Mouse (Mus musculus) erythroblast, adult 5-6 weeks (primary cell): ENCODE measurements around the gene Gm14496. TPM values are rescaled to one million over a fixed set of nuclear protein-coding genes. Genes with fewer than 3 reads are reported as not detected.
"Not testable (repeated sequence)": the region's sequence is repeated elsewhere in the genome, so short reads cannot be mapped to it uniquely, and the experiment has no call there.

ENCODE experiments used
- ATAC-seq: replicated peaks from 2 replicates; pipeline ENCODE4 v1.8.0; 2016; ENCODE audit warnings: moderate number of reproducible peaks, mild to moderate bottlenecking, moderate TSS enrichment, inconsistent platforms; ENCODE audit not compliant: poor library complexity, low FRiP score, severe bottlenecking
- total RNA-seq, 2 experiments: library from RNA; stranded (forward) in 1 of 2; stranded (reverse) in 1 of 2; fragments of 150-400 nt in 1 of 2; fragments of 200-764, 138-1000 nt in 1 of 2; gene quantifications; 2 replicates each; pipeline versions ENCODE4 v1.2.3 to v1.2.4; 2015 to 2017; ENCODE audit warnings: low replicate concordance in 2 of 2

The Gm14496 gene
- 0.21 TPM in 1 of 2 replicates, not detected in the other for total RNA-seq (2015; ENCODE audit: low replicate concordance)
- 0.68 TPM in 1 of 2 replicates, not detected in the other for total RNA-seq (2017; ENCODE audit: low replicate concordance)

DNA sequence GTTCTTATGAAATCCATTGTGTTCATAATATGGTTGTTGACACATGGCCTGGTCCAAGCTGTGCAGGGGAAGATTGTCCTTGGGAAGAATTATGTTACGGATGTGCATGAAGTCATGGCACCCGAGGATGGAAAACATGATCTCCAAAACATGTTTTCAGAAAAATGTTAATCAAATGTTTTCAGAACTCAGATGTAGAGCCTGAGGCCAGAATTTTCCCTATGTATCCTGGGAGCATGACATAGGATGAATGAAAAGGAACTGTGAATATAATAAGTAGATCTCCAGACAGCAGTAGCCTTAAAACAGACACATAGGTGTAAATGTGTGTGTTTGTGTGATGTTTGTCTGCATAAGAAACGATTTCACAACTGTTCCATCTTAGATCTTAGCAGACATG is at the start of gene Gm14496:
Gene Gm14496 (plus strand): TSS at position 301 of the 400 bp plus-strand sequence.
- no peak for ATAC-seq

DNA sequence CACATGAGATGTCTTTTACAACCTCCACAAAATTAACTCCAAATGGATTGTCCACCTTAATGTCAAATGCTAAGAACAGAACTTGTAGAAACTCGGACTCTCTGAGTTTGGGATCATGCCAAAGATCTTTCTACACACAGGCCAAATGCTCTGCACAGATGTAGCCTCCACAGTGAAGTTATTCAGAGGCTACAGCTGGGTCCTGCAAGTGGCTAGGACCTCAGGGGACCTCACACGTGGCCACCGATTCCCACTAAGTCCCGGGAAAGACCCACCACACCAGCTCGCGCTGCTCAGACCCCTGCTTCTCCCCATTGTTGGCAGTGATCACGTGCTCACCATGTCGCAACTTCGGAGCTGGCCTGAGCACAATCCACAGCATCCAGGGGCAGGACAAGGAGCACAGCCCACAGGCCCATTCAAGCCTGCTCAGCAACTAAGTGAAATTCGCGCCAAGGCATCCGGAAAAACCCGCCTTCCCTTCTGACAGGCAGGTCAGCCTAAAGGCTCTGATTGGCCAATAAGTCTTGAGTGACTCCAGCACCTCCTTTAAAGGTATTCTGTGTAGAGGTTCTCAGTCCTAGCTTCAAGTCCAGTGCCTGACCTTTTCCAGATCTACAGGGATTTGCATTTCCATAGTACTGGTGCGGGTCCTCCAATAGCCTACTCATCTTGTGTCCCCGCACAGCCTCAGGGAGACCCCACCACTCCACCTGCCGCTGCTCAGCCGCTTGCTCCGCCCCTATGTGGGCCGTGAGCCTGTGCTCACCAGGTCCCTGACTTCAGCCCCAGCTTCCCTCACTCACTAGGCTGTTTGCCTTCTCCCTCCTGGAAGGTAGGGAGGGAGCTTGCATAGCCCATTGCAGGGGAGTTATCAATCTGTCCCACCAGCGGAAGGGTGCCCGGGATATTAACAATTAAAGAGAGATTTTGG is 37.9 kb upstream of the Gm14496 start:
- peak; percentile 64; the same call in 1 of the 2 replicates for ATAC-seq

DNA sequence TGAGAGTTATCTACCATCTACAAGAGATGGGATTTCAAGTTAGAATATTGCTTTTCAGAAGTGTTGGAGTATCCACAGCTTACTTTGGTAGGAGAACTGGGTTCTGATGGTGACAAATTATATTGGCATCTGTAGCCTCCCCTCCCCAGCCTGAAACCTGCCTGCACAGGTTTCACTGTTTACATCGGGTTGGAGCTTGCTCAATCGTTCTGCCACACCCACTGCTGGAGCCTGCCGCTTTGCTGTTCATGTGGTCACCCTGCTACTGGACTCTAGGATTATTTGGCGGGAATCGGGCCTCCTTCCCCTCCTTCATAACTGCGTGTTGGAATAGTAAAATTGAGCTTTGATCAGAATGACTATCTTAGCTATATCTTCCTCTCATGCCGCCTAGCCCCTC is 22.5 kb upstream of the Gm14496 start:
- ATAC-seq: no peak

- no peak for ATAC-seq
These were observed 21.7 kb upstream of the Gm14496 start for GRCm38 (mm10) chr2:181969187-181969586.

DNA sequence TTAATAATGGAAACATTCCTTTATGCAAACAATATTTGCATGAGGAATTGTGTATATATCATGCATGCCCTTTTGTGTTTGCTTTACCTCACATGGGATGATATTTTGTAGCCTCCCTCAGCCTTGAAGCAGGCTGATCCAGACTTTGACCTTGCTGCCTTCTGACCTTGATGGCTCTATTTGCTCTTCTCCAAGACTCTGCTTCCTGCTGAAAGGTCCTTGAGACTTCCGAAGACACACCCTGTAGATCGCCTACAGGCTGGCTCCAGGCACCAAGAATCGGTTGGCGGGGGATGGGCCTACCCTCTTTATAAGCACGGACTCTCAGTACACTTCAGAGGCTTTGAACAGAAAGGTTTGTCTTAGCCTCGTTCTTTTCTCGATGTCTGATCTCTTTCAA is 9.0 kb upstream of the Gm14496 start:
- ATAC-seq: not testable (repeated sequence)

Other genes starting within 250 kb of the Gm14496 start
- gene Myt1, start 227.8 kb upstream of the Gm14496 start, total RNA-seq (2015; ENCODE audit: low replicate concordance): not detected in 2 replicates
- gene Myt1, start 227.8 kb upstream of the Gm14496 start, total RNA-seq (2017; ENCODE audit: low replicate concordance): not detected in 2 replicates
- gene Pcmtd2, start 153.3 kb upstream of the Gm14496 start, total RNA-seq (2015; ENCODE audit: low replicate concordance): 120 and 125 TPM in 2 replicates
- gene Pcmtd2, start 153.3 kb upstream of the Gm14496 start, total RNA-seq (2017; ENCODE audit: low replicate concordance): 171 and 192 TPM in 2 replicates
- gene Polr3k, start 126.8 kb upstream of the Gm14496 start, total RNA-seq (2015; ENCODE audit: low replicate concordance): 2.5 and 7.3 TPM in 2 replicates
- 7.7 and 11.7 TPM in 2 replicates for gene Polr3k, start 126.8 kb upstream of the Gm14496 start, total RNA-seq (2017; ENCODE audit: low replicate concordance)